ENCODE assay signal across 8 mouse cellular contexts in genomic region chr11:31839084-31839460, GRCm38 (mm10). TPM values are rescaled to one million over a fixed set of nuclear protein-coding genes. Genes with fewer than 3 reads are reported as not detected.
DNase-seq lines count a peak whose midpoint lies in the region; ATAC-seq lines count a peak whose summit lies in the region.
"Had no signal": no experiment of that assay in that cellular context is flagged by ENCODE, and none has a peak within 500 bp of the region (broad histone marks: within the 10 kb centered on the region; RNA-seq: fewer than 3 reads in every experiment).

No protein-coding gene starts in this region.

- no peaks in the 10 kb centered on the region for H3K9me3 ChIP-seq in liver, embryonic 12.5 days (replicated peaks)
- no peaks in the 10 kb centered on the region for H3K9me3 ChIP-seq in hindbrain, embryonic 13.5 days
- no peaks in the 10 kb centered on the region for H3K9me3 ChIP-seq in neural tube, embryonic 13.5 days
- H3K9me3 ChIP-seq: kidney, embryonic 15.5 days had no signal

- no peaks in the 10 kb centered on the region for H3K36me3 ChIP-seq in liver, embryonic 12.5 days
- H3K36me3 ChIP-seq in hindbrain, embryonic 13.5 days = no peaks in the 10 kb centered on the region
- no peaks in the 10 kb centered on the region for H3K36me3 ChIP-seq in neural tube, embryonic 13.5 days
- H3K36me3 ChIP-seq: kidney, embryonic 15.5 days had no signal

- no peaks in the 10 kb centered on the region for H3K27me3 ChIP-seq in liver, embryonic 12.5 days (replicated peaks)
- H3K27me3 ChIP-seq in hindbrain, embryonic 13.5 days = no peaks in the 10 kb centered on the region
- no peaks in the 10 kb centered on the region for H3K27me3 ChIP-seq in neural tube, embryonic 13.5 days
- H3K27me3 ChIP-seq: kidney, embryonic 15.5 days had no signal

- no peak overlapping the region; the same call in 1 of the 2 replicates for H3K9ac ChIP-seq in liver, embryonic 12.5 days
- H3K9ac ChIP-seq in hindbrain, embryonic 13.5 days = no peak overlapping the region
- H3K9ac ChIP-seq in neural tube, embryonic 13.5 days = no peak overlapping the region
- H3K9ac ChIP-seq: kidney, embryonic 15.5 days had no signal

- H3K27ac ChIP-seq in liver, embryonic 12.5 days = peak overlapping the region; percentile 99
- H3K27ac ChIP-seq in hindbrain, embryonic 13.5 days = peak overlapping the region; percentile 83
- peak overlapping the region; percentile 70 for H3K27ac ChIP-seq in neural tube, embryonic 13.5 days (replicated peaks)

- no peak for ATAC-seq in liver, embryonic 12.5 days
- ATAC-seq in hindbrain, embryonic 13.5 days (ENCODE audit: low FRiP score) = peak; percentile 55
- peak; percentile 30; the same call in 1 of the 2 replicates for ATAC-seq in neural tube, embryonic 13.5 days (ENCODE audit: low read depth)

- no peak overlapping the region for H3K4me2 ChIP-seq in liver, embryonic 12.5 days
- H3K4me2 ChIP-seq in hindbrain, embryonic 13.5 days = 0 out of 2 replicates have a peak overlapping the region, but pooled peaks have one; percentile 2
- peak overlapping the region; percentile 9; the same call in 1 of the 2 replicates for H3K4me2 ChIP-seq in neural tube, embryonic 13.5 days
- H3K4me2 ChIP-seq: kidney, embryonic 15.5 days had no signal

- H3K4me1 ChIP-seq in liver, embryonic 12.5 days = peaks cover 95% of the 10 kb centered on the region
- peaks cover 19% of the 10 kb centered on the region for H3K4me1 ChIP-seq in hindbrain, embryonic 13.5 days (replicated peaks)
- peaks cover 23% of the 10 kb centered on the region for H3K4me1 ChIP-seq in neural tube, embryonic 13.5 days (replicated peaks)

- 57% methylated on average over 6 of the region's 6 CpGs for WGBS in liver, embryonic 12.5 days (ENCODE audit: insufficient replicate concordance)
- WGBS in hindbrain, embryonic 13.5 days = 20% methylated on average over 6 of the region's 6 CpGs
- 23% methylated on average over 6 of the region's 6 CpGs for WGBS in neural tube, embryonic 13.5 days

- no peak for DNase-seq in liver
- peak; percentile 54 for DNase-seq in heart, adult 8-10 months (ENCODE audit: low spot score)
- no peak for DNase-seq in cerebellum, postnatal 4 days (ENCODE audit: low spot score in 2 of 2)
- no peak for DNase-seq in embryo, embryonic 11 days

- no peak overlapping the region for H3K4me3 ChIP-seq in liver, embryonic 12.5 days
- no peak overlapping the region for H3K4me3 ChIP-seq in hindbrain, embryonic 13.5 days
- H3K4me3 ChIP-seq in neural tube, embryonic 13.5 days = no peak overlapping the region
- H3K4me3 ChIP-seq: kidney, embryonic 15.5 days had no signal

RNA-seq across cellular contexts. Expression of gene Cpeb4, which starts 32.9 kb away (rescaled TPM):
- polyA plus RNA-seq in liver, embryonic 12.5 days (2016; fragmentation: Nextera tagmentation; extraction: Ambion mirVana) = 21.5 and 24.7 TPM in 2 replicates
- 100 to 1,000 TPM in 1 of 4 experiments, 10 to 100 TPM in 3; 71.7 to 102 (median 85.1) TPM for total RNA-seq in heart, adult 8-10 months (2022)
- 16.0 and 16.1 TPM in 2 replicates for polyA plus RNA-seq in hindbrain, embryonic 13.5 days (2015; fragmentation: Nextera tagmentation; extraction: Ambion mirVana)
- 15.1 and 18.2 TPM in 2 replicates for polyA plus RNA-seq in neural tube, embryonic 13.5 days (2015; fragmentation: Nextera tagmentation; extraction: Ambion mirVana)
